Mouse (Mus musculus) T-helper 2 cell (primary cell): ENCODE measurements around the gene Rpf1.

Experiments used
- in situ Hi-C: fragments of 300-600 bp; cut with MboI, MseI; formaldehyde crosslinking; loops from one replicate; pipeline ENCODE4 v1.15.1; 2025; ENCODE audit warnings: high pct_unique_total_duplicates

Rpf1 gene

GRCm38 (mm10) chr3:146501601-146502123 is 19.6 kb downstream of the Rpf1 start:
- in situ Hi-C loops, result loop anchor here (5.0 to 25.0 kb wide), 2 partner anchors 94 to 564 kb away; partner anchors contain the start of gene 2410004B18Rik

- in situ Hi-C loops, result loop anchor here (5.0 to 25.0 kb wide), 2 partner anchors 94 to 564 kb away; partner anchors contain the start of gene 2410004B18Rik
Observed at GRCm38 (mm10) chr3:146500810-146501201, 20.4 kb downstream of the Rpf1 start.

- in situ Hi-C loops, result loop anchor here (5.0 to 25.0 kb wide), 2 partner anchors 93 to 563 kb away; partner anchors contain the start of gene 2410004B18Rik
Observed at GRCm38 (mm10) chr3:146500003-146500809, 21.0 kb downstream of the Rpf1 start.

GRCm38 (mm10) chr3:146499431-146500002 is 21.7 kb downstream of the Rpf1 start, which contains the start of the genes Spata1 and Gng5:
Gene Spata1, minus strand, starts transcription at chr3:146499753.
Gene Gng5, plus strand, starts transcription at chr3:146499807.
- in situ Hi-C loops, result loop anchor here (5.0 to 25.0 kb wide), 2 partner anchors 92 to 562 kb away; partner anchors contain the start of gene 2410004B18Rik

- in situ Hi-C loops, result no loop called here
Observed at GRCm38 (mm10) chr3:146498989-146499388, 22.2 kb downstream of the Rpf1 start.

- in situ Hi-C loops, result no loop called here
Observed at GRCm38 (mm10) chr3:146494941-146495340, 26.3 kb downstream of the Rpf1 start.

GRCm38 (mm10) chr3:146486464-146486863 is 34.8 kb downstream of the Rpf1 start:
- in situ Hi-C loops, result no loop called here

GRCm38 (mm10) chr3:146482044-146482443 is 39.2 kb downstream of the Rpf1 start:
- in situ Hi-C loops, result no loop called here

GRCm38 (mm10) chr3:146474428-146474827 is 46.8 kb downstream of the Rpf1 start:
- in situ Hi-C loops, result no loop called here

GRCm38 (mm10) chr3:146473741-146474140 is 47.5 kb downstream of the Rpf1 start:
- in situ Hi-C loops, result no loop called here

GRCm38 (mm10) chr3:146472657-146473056 is 48.6 kb downstream of the Rpf1 start:
- in situ Hi-C loops, result no loop called here

- in situ Hi-C loops, result no loop called here
Observed at GRCm38 (mm10) chr3:146469226-146469625, 52.0 kb downstream of the Rpf1 start.

GRCm38 (mm10) chr3:146462939-146463338 is 58.3 kb downstream of the Rpf1 start:
- in situ Hi-C loops, result no loop called here
